Mouse (Mus musculus) splenic B cell, adult 2 months (primary cell): ENCODE measurements around the gene Baz2a.
A peak's percentile ranks its signal among the peaks of the same experiment; 100 is the strongest.

Experiments
- DNase-seq: peaks from one replicate; pipeline ENCODE4 v3.0.0-alpha.2; 2011; ENCODE audit warnings: low read depth, low spot score
- H3K27me3 ChIP-seq: 2 replicates; pipeline ENCODE4 v1.6.1; 2012; ENCODE audit warnings: mild to moderate bottlenecking, low read length, moderate library complexity, mixed read lengths; ENCODE audit not compliant: control insufficient read depth, poor library complexity, insufficient read depth, severe bottlenecking
- H3K36me3 ChIP-seq: 2 replicates; pipeline ENCODE4 v1.6.1; 2012; ENCODE audit warnings: mild to moderate bottlenecking, low read length, moderate library complexity, mixed read lengths; ENCODE audit not compliant: control insufficient read depth, poor library complexity, insufficient read depth, severe bottlenecking

The Baz2a gene

DNA sequence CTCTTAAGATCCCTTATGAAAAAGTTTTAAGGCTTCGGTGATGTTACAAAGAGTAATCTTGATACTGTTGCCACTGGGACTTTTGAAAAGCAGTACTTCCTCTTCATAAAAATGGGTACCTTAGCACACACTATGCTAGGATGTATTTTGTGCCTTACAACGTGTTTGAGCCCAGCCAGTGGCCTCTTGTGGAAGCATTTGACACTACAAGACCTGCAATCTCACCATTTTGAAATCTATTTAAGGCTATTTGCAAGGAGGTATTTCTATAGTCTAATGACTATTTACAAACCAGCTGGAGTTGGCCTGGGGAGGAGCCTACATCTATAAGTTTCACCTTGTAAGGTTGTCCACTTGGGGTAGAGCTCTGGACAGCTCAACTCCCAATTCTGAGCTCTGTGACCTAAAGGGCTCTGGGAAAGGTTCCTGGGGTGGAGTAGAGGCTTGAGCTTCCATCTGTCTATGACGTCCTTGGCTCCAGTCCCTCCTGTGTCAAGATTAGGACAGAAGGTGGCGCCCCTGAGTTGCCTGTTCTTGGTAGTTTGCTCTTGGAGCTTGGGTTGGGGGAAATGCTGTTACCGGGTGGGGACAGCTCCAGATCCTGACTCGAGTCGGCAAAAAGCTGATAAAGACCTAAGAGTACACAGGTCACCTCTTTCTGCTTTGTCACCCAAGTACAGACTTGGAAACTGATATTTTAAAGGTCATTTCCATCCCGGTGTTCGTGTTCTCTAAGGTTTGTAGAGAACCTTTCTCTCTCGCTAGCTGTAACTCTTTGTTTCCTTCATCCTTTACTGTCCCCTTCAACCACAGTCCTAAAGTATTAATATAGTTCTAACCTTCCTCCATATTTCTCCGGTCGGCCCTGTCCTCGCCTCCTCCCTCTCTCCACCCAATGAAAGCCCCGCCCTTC lies 470 bp upstream of the Baz2a start:
- H3K27me3 ChIP-seq = no peaks in the 10 kb centered on the region
- peaks cover 12% of the 10 kb centered on the region for H3K36me3 ChIP-seq
- peak; percentile 91 for DNase-seq

GRCm38 (mm10) chr10:128092506-128093495 lies 1.4 kb downstream of the Baz2a start:
- Histone ChIP-seq H3K27me3 (no peaks in the 10 kb centered on the region), H3K36me3 (peaks cover 3% of the 10 kb centered on the region)
- peak; percentile 91 for DNase-seq

DNA sequence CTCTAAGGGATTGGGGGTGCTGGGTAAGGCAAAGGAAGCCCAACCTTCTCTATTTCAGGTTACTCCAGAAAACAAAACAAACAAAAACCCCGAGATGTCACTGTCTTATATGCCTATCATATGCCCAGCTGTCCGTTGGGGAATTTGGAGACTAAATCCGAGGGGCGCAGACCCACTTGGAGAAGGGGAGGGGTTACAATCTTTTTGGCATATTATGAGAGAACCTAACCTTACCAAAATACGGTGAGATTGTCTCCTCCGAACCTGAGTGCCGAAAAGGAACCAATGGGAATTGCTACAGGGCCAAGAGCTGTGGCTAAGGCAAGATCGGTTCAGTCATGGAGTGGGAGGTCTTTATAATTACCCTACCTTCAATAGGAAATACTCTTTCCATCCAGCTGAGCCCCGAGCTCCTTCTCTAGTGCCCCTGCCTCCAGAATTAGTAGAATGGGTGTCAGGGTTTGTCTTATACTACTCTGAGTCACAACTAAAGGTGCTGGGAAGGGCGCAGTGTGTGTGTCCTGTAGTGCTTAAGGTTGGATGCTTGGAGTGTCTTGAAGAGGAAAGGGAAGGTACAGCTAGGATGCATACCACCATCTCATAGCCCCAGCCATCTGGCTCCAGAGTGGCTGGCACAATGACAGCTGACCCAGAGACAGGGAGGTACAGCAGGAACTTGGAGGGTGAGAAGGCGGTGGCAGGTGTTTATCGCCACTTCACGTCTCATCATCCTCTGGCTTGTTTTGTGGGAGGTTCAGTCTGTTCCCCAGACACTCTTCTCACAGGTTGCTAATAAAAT lies 2.3 kb downstream of the Baz2a start:
- Histone ChIP-seq H3K36me3 (peaks cover 3% of the 10 kb centered on the region), H3K27me3 (no peaks in the 10 kb centered on the region)
- peak; percentile 54 for DNase-seq

DNA sequence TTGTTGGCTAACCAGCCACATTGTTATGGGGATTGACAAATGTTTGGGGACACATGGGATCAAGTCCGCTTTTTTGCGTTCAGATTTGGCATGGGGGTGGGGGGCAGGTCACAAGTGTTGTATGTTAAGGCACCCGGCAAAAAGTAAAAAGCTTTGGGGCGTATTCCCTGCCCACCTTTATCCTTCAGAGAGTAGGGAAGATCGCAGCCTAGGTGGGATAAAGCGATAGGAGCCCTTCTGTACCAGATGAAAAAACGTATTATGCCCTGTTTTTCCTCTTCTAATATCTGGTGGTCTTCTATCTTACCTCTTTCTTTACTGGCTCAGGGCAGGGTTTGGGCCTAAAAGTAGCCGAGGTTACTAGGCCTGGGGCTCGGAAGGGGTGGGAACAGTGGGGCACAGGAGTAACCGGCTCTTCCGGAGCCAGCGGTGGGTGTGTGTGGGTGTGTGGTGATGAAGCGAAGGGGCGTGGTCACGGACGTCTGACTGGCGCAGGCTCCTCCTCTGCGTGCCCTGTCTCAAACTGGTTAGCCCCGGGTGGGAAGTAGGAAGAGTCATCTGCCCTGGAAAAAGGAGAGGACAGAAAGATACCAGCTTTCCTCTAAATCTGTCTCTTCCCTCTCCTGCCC lies 3.1 kb downstream of the Baz2a start:
- peak; percentile 93 for DNase-seq
- no peaks in the 10 kb centered on the region for H3K27me3 ChIP-seq
- H3K36me3 ChIP-seq = no peaks in the 10 kb centered on the region; the same call in 1 of the 2 replicates

DNA sequence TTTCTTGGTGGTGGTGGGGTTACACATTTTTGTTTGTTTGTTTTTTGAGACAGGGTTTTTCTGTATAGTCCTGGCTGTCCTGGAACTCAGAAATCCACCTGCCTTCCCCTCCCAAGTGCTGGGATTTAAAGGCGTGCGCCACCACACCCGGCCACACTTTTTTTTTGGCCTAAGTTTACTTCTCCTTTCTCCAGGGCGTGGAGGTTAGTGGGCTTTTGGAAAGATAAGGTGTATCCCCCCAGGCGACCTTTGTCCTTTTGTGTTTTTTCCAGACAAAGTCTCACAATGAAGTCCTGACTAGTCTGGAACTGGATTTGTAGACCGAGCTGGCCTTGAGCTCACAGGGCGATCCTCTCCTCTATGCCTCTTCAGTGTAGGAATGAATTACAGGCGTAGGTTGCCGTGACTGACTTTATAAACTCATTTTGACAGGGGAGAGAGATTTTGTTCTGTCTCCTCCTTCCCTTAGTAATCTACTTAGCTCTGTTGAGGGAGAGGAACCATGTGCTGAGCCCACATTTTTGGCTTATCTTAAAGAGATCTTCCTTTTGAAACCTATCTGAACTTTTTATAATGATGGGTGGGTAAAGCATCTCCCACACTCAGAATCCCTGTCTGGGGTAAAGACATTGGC lies 3.7 kb downstream of the Baz2a start:
- Histone ChIP-seq H3K36me3 (no peaks in the 10 kb centered on the region), H3K27me3 (no peaks in the 10 kb centered on the region)
- peak; percentile 15 for DNase-seq

- Histone ChIP-seq H3K27me3 (no peaks in the 10 kb centered on the region), H3K36me3 (no peaks in the 10 kb centered on the region)
- no peak for DNase-seq
Observed at GRCm38 (mm10) chr10:128096313-128096692, 4.9 kb downstream of the Baz2a start.

GRCm38 (mm10) chr10:128096693-128097586 lies 5.6 kb downstream of the Baz2a start:
- Histone ChIP-seq H3K27me3 (no peaks in the 10 kb centered on the region), H3K36me3 (no peaks in the 10 kb centered on the region)
- peak; percentile 85 for DNase-seq

DNA sequence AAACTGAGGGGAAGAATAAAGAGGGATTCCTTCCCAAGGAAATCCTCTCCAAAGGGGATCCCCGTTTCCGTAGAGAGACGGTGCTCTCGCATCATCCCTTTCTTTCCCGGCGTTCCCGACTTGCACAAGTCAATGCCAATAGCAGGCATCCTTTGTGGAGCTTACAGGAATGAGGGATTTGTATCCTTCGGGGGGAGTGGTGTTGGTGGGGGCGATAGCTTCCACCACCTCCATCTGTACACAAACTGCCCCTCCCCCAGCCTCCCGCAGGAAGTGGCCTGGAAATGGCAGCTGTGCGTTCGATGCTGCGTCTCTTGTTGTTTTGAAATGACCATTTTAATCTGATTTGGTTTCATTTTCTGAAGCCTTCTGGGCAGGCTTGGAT lies 6.2 kb downstream of the Baz2a start:
- peak; percentile 53 for DNase-seq
- Histone ChIP-seq H3K36me3 (no peaks in the 10 kb centered on the region; the same call in 1 of the 2 replicates), H3K27me3 (no peaks in the 10 kb centered on the region)

DNA sequence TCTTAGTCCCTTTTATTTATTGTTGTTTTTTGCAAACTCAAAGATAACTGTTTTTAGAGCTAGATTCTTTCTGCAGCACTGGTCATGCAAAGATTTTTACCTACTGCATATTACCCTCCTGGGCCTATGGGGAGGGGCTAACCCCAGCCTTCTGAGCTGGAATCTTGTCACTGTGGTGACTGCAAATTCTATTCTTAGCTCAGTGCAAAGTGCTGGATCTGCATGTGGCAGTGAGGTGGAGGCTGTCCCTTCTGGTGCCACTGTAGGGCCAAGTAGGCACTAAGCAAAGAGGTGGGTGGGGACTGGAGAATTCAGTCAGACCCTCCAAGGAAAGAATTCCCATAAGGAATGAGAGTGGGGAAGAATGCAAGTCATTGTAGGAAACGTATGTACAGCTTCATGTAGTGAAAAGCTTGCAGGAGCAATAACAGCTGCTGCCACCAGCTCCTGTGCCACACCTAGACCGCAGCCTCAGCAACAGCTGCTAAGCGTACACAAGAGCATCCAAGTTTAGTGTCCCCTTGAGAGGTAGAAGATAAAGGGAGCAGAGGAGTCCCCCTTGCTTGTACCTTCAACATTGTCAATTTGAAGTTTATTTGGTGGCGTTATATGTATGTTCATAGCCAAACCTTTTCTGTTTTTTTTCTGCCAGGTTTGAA lies 18.9 kb downstream of the Baz2a start:
- no peaks in the 10 kb centered on the region for H3K27me3 ChIP-seq
- no peak for DNase-seq
- H3K36me3 ChIP-seq = peaks cover 23% of the 10 kb centered on the region

- Histone ChIP-seq H3K27me3 (no peaks in the 10 kb centered on the region), H3K36me3 (peaks cover 23% of the 10 kb centered on the region)
- no peak for DNase-seq
Observed at GRCm38 (mm10) chr10:128111227-128111626, 19.9 kb downstream of the Baz2a start.

DNA sequence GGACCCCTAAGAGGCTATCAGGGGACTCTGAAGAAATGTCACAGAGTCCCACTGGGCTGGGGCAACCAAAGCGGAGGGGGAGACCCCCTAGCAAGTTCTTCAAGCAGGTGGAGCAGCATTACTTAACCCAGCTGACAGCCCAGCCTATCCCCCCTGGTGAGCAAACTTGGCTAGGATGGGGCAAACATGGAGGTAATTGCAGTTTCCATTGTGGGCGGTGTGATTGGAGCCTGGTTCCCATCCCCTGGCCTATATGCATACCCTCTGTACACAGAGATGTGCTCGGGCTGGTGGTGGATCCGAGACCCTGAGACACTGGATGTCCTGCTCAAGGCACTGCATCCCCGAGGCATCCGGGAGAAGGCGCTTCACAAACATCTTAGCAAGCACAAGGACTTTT lies 32.5 kb downstream of the Baz2a start:
- no peaks in the 10 kb centered on the region for H3K27me3 ChIP-seq
- DNase-seq = no peak
- H3K36me3 ChIP-seq = peaks cover 28% of the 10 kb centered on the region

GRCm38 (mm10) chr10:128124831-128125230 lies 33.5 kb downstream of the Baz2a start:
- H3K36me3 ChIP-seq = peaks cover 28% of the 10 kb centered on the region
- DNase-seq = no peak
- no peaks in the 10 kb centered on the region for H3K27me3 ChIP-seq
